Mouse (Mus musculus) left cerebral cortex, adult 6 months (tissue): ENCODE results near the gene Cypt4. TPM values are rescaled to one million over a fixed set of nuclear protein-coding genes. Genes with fewer than 3 reads are reported as not detected.

ENCODE experiments used
- long read RNA-seq, 2 experiments: library from polyadenylated mRNA; unstranded; transcript quantifications; one replicate each; pipeline ENCODE4 v2.0.0; 2019 to 2020
- polyA plus RNA-seq: library from polyadenylated mRNA; unstranded; fragments of <200 nt; fragmentation: Nextera tagmentation; gene quantifications from 2 replicates; pipeline ENCODE4 v1.2.3, GENCODE M21; 2021

Cypt4 gene
- polyA plus RNA-seq, result not detected in 2 replicates
- long read RNA-seq, experiment 1, result 0 reads
- long read RNA-seq, experiment 2, result 0 reads

DNA sequence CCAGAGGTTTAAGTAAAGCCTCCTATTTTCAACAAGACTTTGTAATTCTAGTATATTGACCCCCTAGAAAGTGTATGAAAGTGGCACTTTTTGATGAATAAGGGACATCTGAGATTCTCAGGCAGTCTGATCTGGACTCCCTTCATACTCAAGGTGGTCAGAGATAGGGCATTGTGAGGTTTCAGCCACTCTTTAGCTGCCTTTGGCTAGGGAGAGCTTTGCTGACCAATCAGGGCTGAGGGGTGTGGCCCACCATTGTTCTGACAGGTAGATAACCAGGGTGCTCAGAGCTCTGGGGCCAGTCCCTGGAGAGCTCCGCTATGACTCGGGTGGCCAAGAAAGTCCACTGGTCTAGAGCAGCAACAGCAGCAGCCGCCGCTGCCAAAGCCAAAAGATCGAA, at the start of gene Cypt4:
Gene Cypt4 (plus strand): TSS at position 301 of the 400 bp plus-strand sequence.

Other genes with a start within 250 kb of the Cypt4 start
- 10.2 and 17.1 TPM in 2 replicates for gene Dpy19l1, start 122.1 kb upstream of the Cypt4 start, polyA plus RNA-seq
- 0.10 and 0.18 TPM in 2 replicates for gene Dpy19l2, start 71.1 kb downstream of the Cypt4 start, polyA plus RNA-seq
- not detected in 2 replicates for gene Tbx20, start 149.1 kb downstream of the Cypt4 start, polyA plus RNA-seq